Mouse (Mus musculus): ENCODE results near the gene Krt222.

GRCm38 (mm10) chr11:99221811-99222210 lies 22.1 kb downstream of the Krt222 start:
- TF ChIP-seq CTCF (IDR thresholded peaks at IDR 0.05; ENCODE audit: borderline replicate concordance, insufficient read depth, low read length) (no peak), POLR2A (IDR thresholded peaks at IDR 0.05; ENCODE audit: low read depth, low read length) (no peak)
